ENCODE assay signal across 8 mouse cellular contexts in genomic region chr7:16874756-16875309, GRCm38 (mm10). TPM values are rescaled to one million over a fixed set of nuclear protein-coding genes. Genes with fewer than 3 reads are reported as not detected.
DNase-seq lines count a peak whose midpoint lies in the region; ATAC-seq and TF ChIP-seq lines count a peak whose summit lies in the region.

No protein-coding gene starts in this region.

- H3K4me2 ChIP-seq in forebrain, postnatal 0 days (ENCODE audit: low read depth): peak overlapping the region; percentile 82
- peak overlapping the region; percentile 92 for H3K4me2 ChIP-seq in lung, embryonic 15.5 days

- no peak; a peak in 1 of 6 replicates for TF ChIP-seq CTCF in MEL (IDR thresholded peaks at IDR 0.05 in 2 of 3, conservative IDR thresholded peaks at IDR 0.05 in 1 of 3; ENCODE audit: control insufficient read depth in 1 of 3, insufficient read depth in 1 of 3, low read depth in 2 of 3, low read length in 3 of 3, poor library complexity in 1 of 3, severe bottlenecking in 1 of 3)
- no peak for TF ChIP-seq CTCF in cerebellum, adult 2 months (IDR thresholded peaks at IDR 0.05; ENCODE audit: borderline replicate concordance, insufficient read depth, low read depth, low read length)
- peak; percentile 59 for TF ChIP-seq CTCF in forebrain, postnatal 0 days (IDR thresholded peaks at IDR 0.05; ENCODE audit: low read depth)

- peaks cover 0 to 4% of the 10 kb centered on the region in 2 experiments; a peak in 2 of 4 replicates for H3K36me3 ChIP-seq in MEL (ENCODE audit: control insufficient read depth in 1 of 2, insufficient read depth in 2 of 2, low read length in 2 of 2)
- H3K36me3 ChIP-seq in forebrain, postnatal 0 days (ENCODE audit: insufficient read depth): no peaks in the 10 kb centered on the region
- H3K36me3 ChIP-seq in lung, embryonic 15.5 days: peaks cover 7% of the 10 kb centered on the region; the same call in 1 of the 2 replicates

- peak overlapping the region; percentile 15; the same call in 1 of the 2 replicates for H3K9ac ChIP-seq in MEL (ENCODE audit: control insufficient read depth, low read depth, low read length, poor library complexity, severe bottlenecking)
- peak overlapping the region; percentile 86 for H3K9ac ChIP-seq in forebrain, postnatal 0 days
- peak overlapping the region; percentile 14; the same call in 1 of the 2 replicates for H3K9ac ChIP-seq in lung, embryonic 15.5 days

- no peak for TF ChIP-seq RAD21 in MEL (IDR thresholded peaks at IDR 0.05; ENCODE audit: low read depth, low read length)

- no peaks in the 10 kb centered on the region; a peak in 1 of 4 replicates for H3K4me1 ChIP-seq in MEL (ENCODE audit: control insufficient read depth in 1 of 2, insufficient read depth in 2 of 2, low read length in 2 of 2)
- peaks cover 8% of the 10 kb centered on the region for H3K4me1 ChIP-seq in cerebellum, adult 2 months (ENCODE audit: control insufficient read depth, insufficient read depth, low read length)
- H3K4me1 ChIP-seq in forebrain, postnatal 0 days (ENCODE audit: insufficient read depth): peaks cover 7% of the 10 kb centered on the region; the same call in 1 of the 2 replicates
- H3K4me1 ChIP-seq in lung, embryonic 15.5 days: peaks cover 30% of the 10 kb centered on the region

- no peak for TF ChIP-seq EP300 in MEL (IDR thresholded peaks at IDR 0.05; ENCODE audit: low read depth in 1 of 2, low read length in 2 of 2)

- H3K27me3 ChIP-seq in MEL (ENCODE audit: control insufficient read depth in 1 of 2, insufficient read depth in 2 of 2, low read length in 2 of 2): no peaks in the 10 kb centered on the region
- no peaks in the 10 kb centered on the region for H3K27me3 ChIP-seq in cerebellum, adult 2 months (ENCODE audit: control insufficient read depth, insufficient read depth, low read length)
- H3K27me3 ChIP-seq in forebrain, postnatal 0 days (ENCODE audit: insufficient read depth, low read length): no peaks in the 10 kb centered on the region
- no peaks in the 10 kb centered on the region for H3K27me3 ChIP-seq in lung, embryonic 15.5 days

- peak; percentile 100 for DNase-seq in MEL (ENCODE audit: low read depth, low spot score)
- peak; percentile 99 to 100 for DNase-seq in cerebellum, adult 2 months
- DNase-seq in forebrain, postnatal 0 days: peak; percentile 100
- DNase-seq in heart, postnatal 4 days: peak; percentile 99
- peak; percentile 100 for DNase-seq in layer of hippocampus, adult 8-10 months (ENCODE audit: low spot score in 2 of 2)
- peak; percentile 100 for DNase-seq in ovary, adult 18-20 months (ENCODE audit: low spot score)
- DNase-seq in thymus, postnatal 0 days (ENCODE audit: low spot score): peak; percentile 100

- H3K9me3 ChIP-seq in MEL (replicated peaks; ENCODE audit: insufficient read depth, low read length): no peaks in the 10 kb centered on the region
- H3K9me3 ChIP-seq in forebrain, postnatal 0 days (ENCODE audit: low read length): no peaks in the 10 kb centered on the region
- no peaks in the 10 kb centered on the region for H3K9me3 ChIP-seq in lung, embryonic 15.5 days

- peak overlapping the region; percentile 47 to 50 for H3K4me3 ChIP-seq in MEL (ENCODE audit: control insufficient read depth in 1 of 2, insufficient read depth in 1 of 2, low read depth in 2 of 2, low read length in 2 of 2)
- peak overlapping the region; percentile 49 for H3K4me3 ChIP-seq in cerebellum, adult 2 months (replicated peaks; ENCODE audit: insufficient read depth, low read depth, low read length)
- peak overlapping the region; percentile 74 for H3K4me3 ChIP-seq in forebrain, postnatal 0 days (ENCODE audit: low read depth, low read length)
- H3K4me3 ChIP-seq in lung, embryonic 15.5 days: peak overlapping the region; percentile 77

- peak; percentile 96 for ATAC-seq in forebrain, postnatal 0 days
- ATAC-seq in lung, embryonic 15.5 days (ENCODE audit: borderline replicate concordance, extremely low read depth, low FRiP score, low TSS enrichment): peak; percentile 95

- under 1% methylated on average over 33 of the region's 33 CpGs for WGBS in cerebellum, adult 2 months
- 1% methylated on average over 32 of the region's 33 CpGs for WGBS in forebrain, postnatal 0 days
- under 1% methylated on average over 33 of the region's 33 CpGs for WGBS in lung, embryonic 15.5 days

- H3K27ac ChIP-seq in MEL (ENCODE audit: control insufficient read depth, low read depth, low read length): peak overlapping the region; percentile 11
- peak overlapping the region; percentile 55; the same call in 1 of the 2 replicates for H3K27ac ChIP-seq in cerebellum, adult 2 months (ENCODE audit: insufficient read depth, low read length)
- peak overlapping the region; percentile 89 for H3K27ac ChIP-seq in forebrain, postnatal 0 days (ENCODE audit: low read depth, low read length)
- H3K27ac ChIP-seq in lung, embryonic 15.5 days: peak overlapping the region; percentile 93

- no peaks in the 10 kb centered on the region; the same call in 1 of the 2 replicates for H3K79me2 ChIP-seq in MEL (ENCODE audit: control insufficient read depth, insufficient read depth, low read length, poor library complexity)

- TF ChIP-seq POLR2A in MEL (IDR thresholded peaks at IDR 0.05; ENCODE audit: control insufficient read depth in 1 of 2, insufficient read depth in 1 of 2, low read depth in 1 of 2, low read length in 2 of 2, poor library complexity in 1 of 2): no peak
- peak; percentile 61; the same call in 1 of the 2 replicates for TF ChIP-seq POLR2A in cerebellum, adult 2 months (IDR thresholded peaks at IDR 0.05; ENCODE audit: borderline replicate concordance, insufficient read depth, low read length)

RNA-seq across cellular contexts. Expression of gene Dact3, which starts 0.3 kb away (rescaled TPM):
- 0.31 and 0.49 TPM in 2 replicates for total RNA-seq in MEL (2012; rRNA removed)
- polyA plus RNA-seq in MEL (2012; ENCODE audit: insufficient read depth in 1 of 2, insufficient read length in 2 of 2, low read depth in 1 of 2, low replicate concordance in 2 of 2, missing spikeins in 1 of 2): 1 to 10 TPM in 1 of 2 experiments, not detected in 1; 2.1 TPM
- 60.8 and 68.2 TPM in 2 replicates for polyA plus RNA-seq in cerebellum, adult 2 months (2012; rRNA removed)
- 69.0 and 70.3 TPM in 2 replicates for total RNA-seq in forebrain, postnatal 0 days (2014; rRNA removed)
- 7.8 and 8.6 TPM in 2 replicates for polyA plus RNA-seq in forebrain, postnatal 0 days (2015; fragmentation: Nextera tagmentation; extraction: Ambion mirVana)
- 10 to 100 TPM; 45.2 to 48.6 TPM for total RNA-seq in heart, postnatal 4 days (2021)
- total RNA-seq in layer of hippocampus, adult 8-10 months (2022): 100 to 1,000 TPM; 142 to 151 (median 149) TPM
- polyA plus RNA-seq in lung, embryonic 15.5 days (2015; fragmentation: Nextera tagmentation; extraction: Ambion mirVana): 3.5 and 3.7 TPM in 2 replicates
- 0.13 and 0.18 TPM in 2 replicates for polyA plus RNA-seq in thymus, postnatal 0 days (2015; fragmentation: Nextera tagmentation; extraction: Ambion mirVana)

RNA-seq across cellular contexts. Expression of gene Gng8, which starts 16.8 kb away (rescaled TPM):
- total RNA-seq in MEL (2012; rRNA removed): 0.39 TPM in 1 of 2 replicates, not detected in the other
- 1 to 10 TPM in 1 of 2 experiments, not detected in 1; 2.2 TPM for polyA plus RNA-seq in MEL (2012; ENCODE audit: insufficient read depth in 1 of 2, insufficient read length in 2 of 2, low read depth in 1 of 2, low replicate concordance in 2 of 2, missing spikeins in 1 of 2)
- 10.0 and 14.0 TPM in 2 replicates for polyA plus RNA-seq in cerebellum, adult 2 months (2012; rRNA removed)
- total RNA-seq in forebrain, postnatal 0 days (2014; rRNA removed): not detected in 2 replicates
- polyA plus RNA-seq in forebrain, postnatal 0 days (2015; fragmentation: Nextera tagmentation; extraction: Ambion mirVana): 9.3 and 16.4 TPM in 2 replicates
- total RNA-seq in heart, postnatal 4 days (2021): 1 to 10 TPM; 1.4 to 1.8 TPM
- total RNA-seq in layer of hippocampus, adult 8-10 months (2022): 1 to 10 TPM; 1.3 to 3.4 (median 2.5) TPM
- polyA plus RNA-seq in lung, embryonic 15.5 days (2015; fragmentation: Nextera tagmentation; extraction: Ambion mirVana): 11.2 and 12.0 TPM in 2 replicates
- 0.44 and 0.85 TPM in 2 replicates for polyA plus RNA-seq in thymus, postnatal 0 days (2015; fragmentation: Nextera tagmentation; extraction: Ambion mirVana)

RNA-seq across cellular contexts. Expression of gene Ptgir, which starts 31.5 kb away (rescaled TPM):
- total RNA-seq in MEL (2012; rRNA removed): 19.6 and 22.8 TPM in 2 replicates
- polyA plus RNA-seq in MEL (2012; ENCODE audit: insufficient read depth in 1 of 2, insufficient read length in 2 of 2, low read depth in 1 of 2, low replicate concordance in 2 of 2, missing spikeins in 1 of 2): 10 to 100 TPM in 1 of 2 experiments, not detected in 1; 23.7 TPM
- 0.11 TPM in 2 replicates for polyA plus RNA-seq in cerebellum, adult 2 months (2012; rRNA removed)
- 0.15 TPM in 1 of 2 replicates, not detected in the other for total RNA-seq in forebrain, postnatal 0 days (2014; rRNA removed)
- 0.08 and 0.09 TPM in 2 replicates for polyA plus RNA-seq in forebrain, postnatal 0 days (2015; fragmentation: Nextera tagmentation; extraction: Ambion mirVana)
- total RNA-seq in heart, postnatal 4 days (2021): 1 to 10 TPM; 1.9 to 2.7 TPM
- total RNA-seq in layer of hippocampus, adult 8-10 months (2022): not detected
- 2.0 and 2.4 TPM in 2 replicates for polyA plus RNA-seq in lung, embryonic 15.5 days (2015; fragmentation: Nextera tagmentation; extraction: Ambion mirVana)
- 1.9 and 2.6 TPM in 2 replicates for polyA plus RNA-seq in thymus, postnatal 0 days (2015; fragmentation: Nextera tagmentation; extraction: Ambion mirVana)

RNA-seq across cellular contexts. Expression of gene Prkd2, which starts 32.1 kb away (rescaled TPM):
- 2.1 and 2.9 TPM in 2 replicates for total RNA-seq in MEL (2012; rRNA removed)
- 1 to 10 TPM in 1 of 2 experiments, not detected in 1; 8.7 TPM for polyA plus RNA-seq in MEL (2012; ENCODE audit: insufficient read depth in 1 of 2, insufficient read length in 2 of 2, low read depth in 1 of 2, low replicate concordance in 2 of 2, missing spikeins in 1 of 2)
- polyA plus RNA-seq in cerebellum, adult 2 months (2012; rRNA removed): 6.5 and 7.5 TPM in 2 replicates
- total RNA-seq in forebrain, postnatal 0 days (2014; rRNA removed): 2.9 and 3.9 TPM in 2 replicates
- polyA plus RNA-seq in forebrain, postnatal 0 days (2015; fragmentation: Nextera tagmentation; extraction: Ambion mirVana): 2.7 and 4.0 TPM in 2 replicates
- 10 to 100 TPM; 23.0 to 23.4 TPM for total RNA-seq in heart, postnatal 4 days (2021)
- total RNA-seq in layer of hippocampus, adult 8-10 months (2022): 1 to 10 TPM; 5.6 to 7.8 (median 6.6) TPM
- 18.9 and 19.7 TPM in 2 replicates for polyA plus RNA-seq in lung, embryonic 15.5 days (2015; fragmentation: Nextera tagmentation; extraction: Ambion mirVana)
- 70.6 and 80.0 TPM in 2 replicates for polyA plus RNA-seq in thymus, postnatal 0 days (2015; fragmentation: Nextera tagmentation; extraction: Ambion mirVana)

RNA-seq across cellular contexts. Expression of gene Calm3, which starts 49.1 kb away (rescaled TPM):
- 450 and 482 TPM in 2 replicates for total RNA-seq in MEL (2012; rRNA removed)
- polyA plus RNA-seq in MEL (2012; ENCODE audit: insufficient read depth in 1 of 2, insufficient read length in 2 of 2, low read depth in 1 of 2, low replicate concordance in 2 of 2, missing spikeins in 1 of 2): 1,000 to 10,000 TPM in 1 of 2 experiments, 100 to 1,000 TPM in 1; 515 to 1,030 TPM
- polyA plus RNA-seq in cerebellum, adult 2 months (2012; rRNA removed): 1,355 and 1,504 TPM in 2 replicates
- 1,323 and 1,444 TPM in 2 replicates for total RNA-seq in forebrain, postnatal 0 days (2014; rRNA removed)
- 403 and 424 TPM in 2 replicates for polyA plus RNA-seq in forebrain, postnatal 0 days (2015; fragmentation: Nextera tagmentation; extraction: Ambion mirVana)
- 100 to 1,000 TPM; 309 to 310 TPM for total RNA-seq in heart, postnatal 4 days (2021)
- total RNA-seq in layer of hippocampus, adult 8-10 months (2022): 1,000 to 10,000 TPM; 1,722 to 2,104 (median 1,900) TPM
- polyA plus RNA-seq in lung, embryonic 15.5 days (2015; fragmentation: Nextera tagmentation; extraction: Ambion mirVana): 101 and 104 TPM in 2 replicates
- polyA plus RNA-seq in thymus, postnatal 0 days (2015; fragmentation: Nextera tagmentation; extraction: Ambion mirVana): 201 and 212 TPM in 2 replicates

Comparison
In these comparisons a context has a peak if more than half of its experiments do, and no peak if none do; other contexts are left out.
1. Peak in every context shown above with its lines: DNase-seq, ATAC-seq, H3K4me3 ChIP-seq and H3K27ac ChIP-seq.
2. H3K27ac ChIP-seq: peak in every context shown above with its lines; median percentile 93 in lung, embryonic 15.5 days; 89 in forebrain, postnatal 0 days; 55 in cerebellum, adult 2 months; 11 in MEL.
3. H3K9ac ChIP-seq: peak in every context shown above with its lines; median percentile 86 in forebrain, postnatal 0 days; 15 in MEL; 14 in lung, embryonic 15.5 days.